Mouse (Mus musculus): Measurements from ENCODE around the gene Tmem88. TPM values are rescaled to one million over a fixed set of nuclear protein-coding genes. Genes with fewer than 3 reads are reported as not detected.

Gene Tmem88
- polyA plus RNA-seq, 1 experiment from 2014 or later, result 7.0 TPM

- Histone ChIP-seq H3K4me1 (peaks cover 60% of the 10 kb centered on the region), H3K4me3 (peak within 1 kb of the TSS; percentile 91)
- under 1% methylated on average over 21 of the region's 34 CpGs for WGBS
Measured at GRCm38 (mm10) chr11:69369215-69369989, 28.6 kb downstream of the Tmem88 start, which contains the start of gene Chd3. TSS of gene Chd3 (minus strand) at chr11:69369406.

GRCm38 (mm10) chr11:69368356-69369214, 29.4 kb downstream of the Tmem88 start:
- under 1% methylated on average over 65 of the region's 106 CpGs for WGBS

More at GRCm38 (mm10) chr11:69369215-69369989, 28.6 kb downstream of the Tmem88 start, which contains the start of gene Chd3:
- H3K36me3 ChIP-seq (replicated peaks), result no peaks in the 10 kb centered on the region
- H3K9me3 ChIP-seq, result no peaks in the 10 kb centered on the region
- no peaks in the 10 kb centered on the region for H3K27me3 ChIP-seq (replicated peaks)
- no peak for ATAC-seq (replicated peaks)
- peak within 1 kb of the TSS; percentile 100 for H3K9ac ChIP-seq
- peak within 1 kb of the TSS; percentile 93 for H3K4me2 ChIP-seq
- H3K27ac ChIP-seq, result peak within 1 kb of the TSS; percentile 100

GRCm38 (mm10) chr11:69367616-69368355, 30.2 kb downstream of the Tmem88 start:
- Histone ChIP-seq H3K36me3 (replicated peaks) (peaks cover 10% of the 10 kb centered on the region), H3K4me3 (peak overlapping the region; percentile 91), H3K9ac (peak overlapping the region; percentile 100), H3K4me1 (peaks cover 64% of the 10 kb centered on the region), H3K27ac (peak overlapping the region; percentile 100), H3K27me3 (replicated peaks) (no peaks in the 10 kb centered on the region), H3K9me3 (no peaks in the 10 kb centered on the region), H3K4me2 (peak overlapping the region; percentile 93)
- no peak for ATAC-seq (replicated peaks)
- under 1% methylated on average over 22 of the region's 22 CpGs for WGBS

More at GRCm38 (mm10) chr11:69368356-69369214, 29.4 kb downstream of the Tmem88 start:
- H3K9me3 ChIP-seq, result no peaks in the 10 kb centered on the region
- peak overlapping the region; percentile 91 for H3K4me3 ChIP-seq
- peak overlapping the region; percentile 100 for H3K27ac ChIP-seq
- peak overlapping the region; percentile 100 for H3K9ac ChIP-seq
- H3K36me3 ChIP-seq (replicated peaks), result peaks cover 2% of the 10 kb centered on the region
- peak; percentile 10; the same call in 1 of the 2 replicates for ATAC-seq (replicated peaks)
- peak overlapping the region; percentile 93 for H3K4me2 ChIP-seq
- peaks cover 64% of the 10 kb centered on the region for H3K4me1 ChIP-seq
- H3K27me3 ChIP-seq (replicated peaks), result no peaks in the 10 kb centered on the region

GRCm38 (mm10) chr11:69366855-69367615, 31.0 kb downstream of the Tmem88 start:
- no peaks in the 10 kb centered on the region for H3K27me3 ChIP-seq (replicated peaks)
- H3K4me1 ChIP-seq, result peaks cover 56% of the 10 kb centered on the region
- WGBS, result under 1% methylated on average over 22 of the region's 22 CpGs
- peak overlapping the region; percentile 100 for H3K9ac ChIP-seq
- peak overlapping the region; percentile 91 for H3K4me3 ChIP-seq
- no peaks in the 10 kb centered on the region for H3K9me3 ChIP-seq
- H3K27ac ChIP-seq, result peak overlapping the region; percentile 100
- peaks cover 16% of the 10 kb centered on the region for H3K36me3 ChIP-seq (replicated peaks)
- no peak for ATAC-seq (replicated peaks)
- H3K4me2 ChIP-seq, result peak overlapping the region; percentile 93

- Histone ChIP-seq H3K27me3 (replicated peaks) (no peaks in the 10 kb centered on the region), H3K4me2 (peak overlapping the region; percentile 93), H3K9ac (peak overlapping the region; percentile 100), H3K4me3 (peak overlapping the region; percentile 91), H3K36me3 (replicated peaks) (peaks cover 23% of the 10 kb centered on the region), H3K4me1 (peaks cover 49% of the 10 kb centered on the region), H3K27ac (peak overlapping the region; percentile 100), H3K9me3 (no peaks in the 10 kb centered on the region)
- WGBS, result under 1% methylated on average over 26 of the region's 26 CpGs
- ATAC-seq (replicated peaks), result peak; percentile 87
Measured at GRCm38 (mm10) chr11:69366157-69366854, 31.7 kb downstream of the Tmem88 start.

- Histone ChIP-seq H3K4me3 (peak overlapping the region; percentile 91), H3K27ac (peak overlapping the region; percentile 100), H3K27me3 (replicated peaks) (no peaks in the 10 kb centered on the region), H3K36me3 (replicated peaks) (peaks cover 29% of the 10 kb centered on the region), H3K9ac (peak overlapping the region; percentile 100), H3K4me1 (peaks cover 43% of the 10 kb centered on the region), H3K4me2 (peak overlapping the region; percentile 93), H3K9me3 (no peaks in the 10 kb centered on the region)
- ATAC-seq (replicated peaks), result peak; percentile 3; the same call in 1 of the 2 replicates
- WGBS, result 18% methylated on average over 6 of the region's 6 CpGs
Measured at GRCm38 (mm10) chr11:69365722-69366121, 32.3 kb downstream of the Tmem88 start.

GRCm38 (mm10) chr11:69364910-69365309, 33.1 kb downstream of the Tmem88 start:
- peak overlapping the region; percentile 100 for H3K27ac ChIP-seq
- ATAC-seq (replicated peaks), result peak; percentile 40
- peak overlapping the region; percentile 100; the same call in 1 of the 2 replicates for H3K9ac ChIP-seq
- 4% methylated on average over 6 of the region's 6 CpGs for WGBS
- peak overlapping the region; percentile 93 for H3K4me2 ChIP-seq
- peak overlapping the region; percentile 91 for H3K4me3 ChIP-seq
- H3K27me3 ChIP-seq (replicated peaks), result no peaks in the 10 kb centered on the region
- H3K9me3 ChIP-seq, result no peaks in the 10 kb centered on the region
- peaks cover 39% of the 10 kb centered on the region for H3K4me1 ChIP-seq
- peaks cover 37% of the 10 kb centered on the region for H3K36me3 ChIP-seq (replicated peaks)

- Histone ChIP-seq H3K4me3 (no peak overlapping the region), H3K27me3 (replicated peaks) (no peaks in the 10 kb centered on the region), H3K9ac (no peak overlapping the region), H3K36me3 (replicated peaks) (peaks cover 42% of the 10 kb centered on the region), H3K4me2 (peak overlapping the region; percentile 93; the same call in 1 of the 2 replicates), H3K4me1 (peaks cover 36% of the 10 kb centered on the region), H3K9me3 (no peaks in the 10 kb centered on the region), H3K27ac (peak overlapping the region; percentile 100; the same call in 1 of the 2 replicates)
- ATAC-seq (replicated peaks), result no peak
- WGBS, result 57% methylated on average over 8 of the region's 8 CpGs
Measured at GRCm38 (mm10) chr11:69364376-69364775, 33.7 kb downstream of the Tmem88 start.

GRCm38 (mm10) chr11:69362479-69362878, 35.6 kb downstream of the Tmem88 start:
- H3K27me3 ChIP-seq (replicated peaks), result no peaks in the 10 kb centered on the region
- ATAC-seq (replicated peaks), result no peak
- H3K4me1 ChIP-seq, result peaks cover 29% of the 10 kb centered on the region
- H3K4me3 ChIP-seq, result no peak overlapping the region
- WGBS, result 85% methylated on average over 2 of the region's 2 CpGs
- H3K9me3 ChIP-seq, result no peaks in the 10 kb centered on the region
- H3K36me3 ChIP-seq (replicated peaks), result peaks cover 58% of the 10 kb centered on the region
- no peak overlapping the region for H3K4me2 ChIP-seq
- no peak overlapping the region for H3K27ac ChIP-seq
- H3K9ac ChIP-seq, result no peak overlapping the region

- H3K27me3 ChIP-seq (replicated peaks), result no peaks in the 10 kb centered on the region
- H3K4me1 ChIP-seq, result peaks cover 25% of the 10 kb centered on the region
- H3K4me2 ChIP-seq, result no peak overlapping the region
- H3K4me3 ChIP-seq, result no peak overlapping the region
- no peaks in the 10 kb centered on the region for H3K9me3 ChIP-seq
- H3K9ac ChIP-seq, result no peak overlapping the region
- no peak for ATAC-seq (replicated peaks)
- WGBS, result 62% methylated on average over 7 of the region's 7 CpGs
- H3K27ac ChIP-seq, result no peak overlapping the region
- H3K36me3 ChIP-seq (replicated peaks), result peaks cover 62% of the 10 kb centered on the region
Measured at GRCm38 (mm10) chr11:69362021-69362420, 36.0 kb downstream of the Tmem88 start.
